Mouse (Mus musculus) lung, postnatal 0 days (tissue): ENCODE data around the gene Nyap2. TPM values are rescaled to one million over a fixed set of nuclear protein-coding genes. Genes with fewer than 3 reads are reported as not detected.

Source experiments
- ATAC-seq: fragments of 200-750 bp; cut with Nextera tagmentation; 2 replicates; pipeline ENCODE4 v1.8.0; 2017; ENCODE audit warnings: moderate library complexity
- DNase-seq: peaks from one replicate; pipeline ENCODE4 v3.0.0-alpha.2; 2016; ENCODE audit warnings: low spot score
- H3K27ac ChIP-seq: fragments of 300-500 bp; sonication (generic); 2 replicates; pipeline ENCODE4 v1.5.1; 2014; ENCODE audit warnings: antibody characterized with exemption, mild to moderate bottlenecking, low read length, mixed read lengths
- H3K27me3 ChIP-seq: fragments of 300-500 bp; sonication (generic); replicated peaks from 2 replicates; pipeline ENCODE4 v1.6.1; 2014; ENCODE audit warnings: low read length, mixed read lengths; ENCODE audit not compliant: insufficient read depth
- H3K36me3 ChIP-seq: fragments of 300-500 bp; sonication (generic); 2 replicates; pipeline ENCODE4 v1.6.1; 2014; ENCODE audit warnings: low read length, mixed read lengths; ENCODE audit not compliant: insufficient read depth
- H3K4me1 ChIP-seq: fragments of 300-500 bp; sonication (generic); 2 replicates; pipeline ENCODE4 v1.6.1; 2014; ENCODE audit warnings: antibody characterized with exemption, low read depth, low read length, mixed read lengths; ENCODE audit not compliant: insufficient read depth
- H3K4me2 ChIP-seq: fragments of 300-500 bp; sonication (generic); replicated peaks from 2 replicates; pipeline ENCODE4 v1.6.1; 2014; ENCODE audit warnings: low read depth, mild to moderate bottlenecking, low read length, moderate library complexity, mixed read lengths
- H3K4me3 ChIP-seq: fragments of 300-500 bp; sonication (generic); 2 replicates; pipeline ENCODE4 v1.5.1; 2014; ENCODE audit warnings: low read depth, low read length
- H3K9ac ChIP-seq: fragments of 300-500 bp; sonication (generic); replicated peaks from 2 replicates; pipeline ENCODE4 v1.6.1; 2014; ENCODE audit warnings: low read depth, mild to moderate bottlenecking
- H3K9me3 ChIP-seq: fragments of 300-500 bp; sonication (generic); 2 replicates; pipeline ENCODE4 v1.6.1; 2016; ENCODE audit warnings: low read length, mixed read lengths
- CTCF ChIP-seq: IDR thresholded peaks from 2 replicates; pipeline ENCODE4 v1.5.1; 2016; ENCODE audit warnings: antibody characterized with exemption, mild to moderate bottlenecking
- EP300 ChIP-seq: IDR thresholded peaks from 2 replicates; pipeline ENCODE4 v1.6.1; 2016; ENCODE audit warnings: antibody characterized with exemption, mild to moderate bottlenecking, control low read depth
- WGBS: fragments of 180-500 bp; shearing (Covaris S2); extraction: QIAGEN DNeasy Blood & Tissue Kit; methylation state at CpG from one replicate; pipeline ENCODE4 v1.1.7; 2014; 5-methylcytosine and 5-hydroxymethylcytosine counted together
- polyA plus RNA-seq: library from polyadenylated mRNA; unstranded; fragments of >200 nt; fragmentation: Nextera tagmentation; extraction: Ambion mirVana; gene quantifications from 2 replicates; pipeline ENCODE4 v1.2.1, GENCODE M21; 2015

Nyap2 gene
- polyA plus RNA-seq, 1 experiment from 2014 or later: not detected

- Histone ChIP-seq H3K4me2 (no peak overlapping the region), H3K27me3 (no peaks in the 10 kb centered on the region), H3K4me3 (no peak overlapping the region), H3K9ac (no peak overlapping the region), H3K4me1 (no peaks in the 10 kb centered on the region), H3K27ac (no peak overlapping the region), H3K9me3 (no peaks in the 10 kb centered on the region), H3K36me3 (no peaks in the 10 kb centered on the region)
- ATAC-seq (no peak), DNase-seq (no peak)
- WGBS: 76% methylated on average over 9 of the region's 9 CpGs
- TF ChIP-seq CTCF (no peak), EP300 (no peak)
Measured at GRCm38 (mm10) chr1:81077665-81078314, 1.0 kb downstream of the Nyap2 start.

GRCm38 (mm10) chr1:81087485-81087884, 10.7 kb downstream of the Nyap2 start:
- WGBS: 75% methylated on average over 5 of the region's 5 CpGs
- no peaks in the 10 kb centered on the region for H3K9me3 ChIP-seq
- H3K27ac ChIP-seq: no peak overlapping the region
- no peak overlapping the region for H3K4me3 ChIP-seq
- ATAC-seq: no peak
- no peak for DNase-seq
- H3K4me2 ChIP-seq: no peak overlapping the region
- H3K4me1 ChIP-seq: no peaks in the 10 kb centered on the region
- no peak for TF ChIP-seq CTCF
- TF ChIP-seq EP300: no peak
- no peaks in the 10 kb centered on the region for H3K36me3 ChIP-seq
- no peak overlapping the region for H3K9ac ChIP-seq
- H3K27me3 ChIP-seq: no peaks in the 10 kb centered on the region

GRCm38 (mm10) chr1:81090400-81090799, 13.7 kb downstream of the Nyap2 start:
- Histone ChIP-seq H3K9me3 (no peaks in the 10 kb centered on the region), H3K4me1 (no peaks in the 10 kb centered on the region), H3K36me3 (no peaks in the 10 kb centered on the region), H3K27ac (no peak overlapping the region), H3K4me3 (no peak overlapping the region), H3K4me2 (no peak overlapping the region), H3K27me3 (no peaks in the 10 kb centered on the region), H3K9ac (no peak overlapping the region)
- 86% methylated on average over 1 of the region's 1 CpGs for WGBS
- no peak for TF ChIP-seq CTCF
- no peak for TF ChIP-seq EP300
- ATAC-seq: no peak
- no peak for DNase-seq

- no peak overlapping the region for H3K9ac ChIP-seq
- 58% methylated on average over 3 of the region's 3 CpGs for WGBS
- no peak overlapping the region for H3K4me2 ChIP-seq
- no peak for TF ChIP-seq CTCF
- TF ChIP-seq EP300: no peak
- H3K4me1 ChIP-seq: no peaks in the 10 kb centered on the region
- ATAC-seq (no peak), DNase-seq (no peak)
- no peaks in the 10 kb centered on the region for H3K9me3 ChIP-seq
- H3K4me3 ChIP-seq: no peak overlapping the region
- H3K36me3 ChIP-seq: no peaks in the 10 kb centered on the region
- no peaks in the 10 kb centered on the region for H3K27me3 ChIP-seq
- H3K27ac ChIP-seq: no peak overlapping the region
Measured at GRCm38 (mm10) chr1:81090979-81091378, 14.2 kb downstream of the Nyap2 start.

GRCm38 (mm10) chr1:81092056-81092455, 15.3 kb downstream of the Nyap2 start:
- WGBS: 59% methylated on average over 2 of the region's 2 CpGs
- no peaks in the 10 kb centered on the region for H3K9me3 ChIP-seq
- H3K36me3 ChIP-seq: no peaks in the 10 kb centered on the region
- DNase-seq (no peak), ATAC-seq (no peak)
- no peak overlapping the region for H3K9ac ChIP-seq
- H3K27ac ChIP-seq: no peak overlapping the region
- H3K4me1 ChIP-seq: no peaks in the 10 kb centered on the region
- no peak overlapping the region for H3K4me2 ChIP-seq
- no peaks in the 10 kb centered on the region for H3K27me3 ChIP-seq
- no peak overlapping the region for H3K4me3 ChIP-seq
- no peak for TF ChIP-seq CTCF
- no peak for TF ChIP-seq EP300

- 78% methylated on average over 4 of the region's 4 CpGs for WGBS
Measured at GRCm38 (mm10) chr1:81092886-81093285, 16.1 kb downstream of the Nyap2 start.

GRCm38 (mm10) chr1:81098950-81099349, 22.2 kb downstream of the Nyap2 start:
- no peak overlapping the region for H3K27ac ChIP-seq
- no peaks in the 10 kb centered on the region for H3K9me3 ChIP-seq
- H3K4me2 ChIP-seq: no peak overlapping the region
- no peak overlapping the region for H3K4me3 ChIP-seq
- DNase-seq (no peak), ATAC-seq (no peak)
- 69% methylated on average over 1 of the region's 1 CpGs for WGBS
- TF ChIP-seq EP300 (no peak), CTCF (no peak)
- H3K27me3 ChIP-seq: no peaks in the 10 kb centered on the region
- H3K4me1 ChIP-seq: no peaks in the 10 kb centered on the region
- no peak overlapping the region for H3K9ac ChIP-seq
- no peaks in the 10 kb centered on the region for H3K36me3 ChIP-seq

More at GRCm38 (mm10) chr1:81092886-81093285, 16.1 kb downstream of the Nyap2 start:
- Histone ChIP-seq H3K9me3 (no peaks in the 10 kb centered on the region), H3K4me1 (no peaks in the 10 kb centered on the region), H3K36me3 (no peaks in the 10 kb centered on the region), H3K27ac (no peak overlapping the region), H3K4me2 (no peak overlapping the region), H3K27me3 (no peaks in the 10 kb centered on the region), H3K4me3 (no peak overlapping the region), H3K9ac (no peak overlapping the region)
- DNase-seq: no peak
- ATAC-seq: no peak
- TF ChIP-seq CTCF (no peak), EP300 (no peak)
